In the genomic region with DNA sequence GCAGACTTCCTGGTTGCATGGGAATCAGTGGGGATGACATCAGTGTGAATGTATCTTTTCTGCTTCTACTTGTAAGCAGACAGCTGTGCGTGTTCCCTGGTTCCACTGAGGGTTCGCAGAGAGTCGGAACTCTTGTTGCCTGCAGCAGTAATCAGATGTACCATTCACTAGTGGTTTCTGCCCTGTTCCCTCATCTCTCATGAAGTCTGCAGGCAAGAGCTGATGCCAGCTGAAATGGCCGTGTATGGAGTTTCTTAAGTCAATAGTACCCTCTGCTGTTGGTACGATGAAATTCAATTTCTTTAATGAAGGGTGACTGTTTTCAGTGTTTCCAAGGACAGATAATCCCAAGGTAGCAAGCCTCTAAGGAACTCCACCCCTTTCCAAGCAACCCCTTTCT, we compare ENCODE assay signal across 9 mouse cellular contexts. TPM values are rescaled to one million over a fixed set of nuclear protein-coding genes. Genes with fewer than 3 reads are reported as not detected.
A peak's percentile ranks its signal among the peaks of the same experiment; 100 is the strongest.
DNase-seq lines count a peak whose midpoint lies in the region; ATAC-seq and TF ChIP-seq lines count a peak whose summit lies in the region.
"Had no signal": no experiment of that assay in that cellular context is flagged by ENCODE, and none has a peak within 500 bp of the region (broad histone marks: within the 10 kb centered on the region; RNA-seq: fewer than 3 reads in every experiment).

No protein-coding gene starts in this region.

- no peaks in the 10 kb centered on the region for H3K4me1 ChIP-seq in embryonic facial prominence, embryonic 11.5 days (ENCODE audit: control insufficient read depth, insufficient read depth, low read length)
- H3K4me1 ChIP-seq in embryonic facial prominence, embryonic 10.5 days = peaks cover 9% of the 10 kb centered on the region
- H3K4me1 ChIP-seq in heart, embryonic 12.5 days (replicated peaks) = peaks cover 4% of the 10 kb centered on the region; the same call in 1 of the 2 replicates

- H3K36me3 ChIP-seq in embryonic facial prominence, embryonic 11.5 days (replicated peaks; ENCODE audit: control insufficient read depth, insufficient read depth, low read depth, low read length) = no peaks in the 10 kb centered on the region
- no peaks in the 10 kb centered on the region for H3K36me3 ChIP-seq in embryonic facial prominence, embryonic 10.5 days (replicated peaks)
- no peaks in the 10 kb centered on the region for H3K36me3 ChIP-seq in heart, embryonic 12.5 days

- H3K9me3 ChIP-seq in embryonic facial prominence, embryonic 11.5 days (replicated peaks; ENCODE audit: control insufficient read depth, low read length) = no peaks in the 10 kb centered on the region
- H3K9me3 ChIP-seq in embryonic facial prominence, embryonic 10.5 days = peaks cover 11% of the 10 kb centered on the region; the same call in 1 of the 2 replicates
- peaks cover 7% of the 10 kb centered on the region for H3K9me3 ChIP-seq in heart, embryonic 12.5 days (replicated peaks)

- H3K9ac ChIP-seq in embryonic facial prominence, embryonic 11.5 days (replicated peaks; ENCODE audit: low read length) = no peak overlapping the region
- H3K9ac ChIP-seq in heart, embryonic 12.5 days = no peak overlapping the region

- H3K27me3 ChIP-seq in embryonic facial prominence, embryonic 11.5 days (ENCODE audit: control insufficient read depth, insufficient read depth, low read length) = no peaks in the 10 kb centered on the region
- no peaks in the 10 kb centered on the region for H3K27me3 ChIP-seq in embryonic facial prominence, embryonic 10.5 days (replicated peaks; ENCODE audit: low read depth, poor library complexity, severe bottlenecking)
- H3K27me3 ChIP-seq in heart, embryonic 12.5 days (replicated peaks) = no peaks in the 10 kb centered on the region

- H3K4me2 ChIP-seq in embryonic facial prominence, embryonic 11.5 days (ENCODE audit: low read depth, low read length) = no peak overlapping the region
- no peak overlapping the region for H3K4me2 ChIP-seq in heart, embryonic 12.5 days

- no peak overlapping the region for H3K4me3 ChIP-seq in embryonic facial prominence, embryonic 11.5 days (ENCODE audit: low read depth, low read length)
- no peak overlapping the region for H3K4me3 ChIP-seq in embryonic facial prominence, embryonic 10.5 days
- H3K4me3 ChIP-seq in heart, embryonic 12.5 days = no peak overlapping the region
- H3K4me3 ChIP-seq in left cerebral cortex, adult 2 months = no peak overlapping the region
- H3K4me3 ChIP-seq: erythroblast, embryonic 14.5 days had no signal

- WGBS in embryonic facial prominence, embryonic 11.5 days = 59% methylated on average over 5 of the region's 5 CpGs
- WGBS in embryonic facial prominence, embryonic 10.5 days = 64% methylated on average over 5 of the region's 5 CpGs
- 43% methylated on average over 5 of the region's 5 CpGs for WGBS in heart, embryonic 12.5 days

- TF ChIP-seq CTCF in left cerebral cortex, adult 2 months (IDR thresholded peaks at IDR 0.05) = peak; percentile 70

- H3K27ac ChIP-seq in embryonic facial prominence, embryonic 11.5 days (replicated peaks; ENCODE audit: low read depth, low read length) = no peak overlapping the region
- no peak overlapping the region for H3K27ac ChIP-seq in embryonic facial prominence, embryonic 10.5 days (replicated peaks)
- H3K27ac ChIP-seq in heart, embryonic 12.5 days (ENCODE audit: poor library complexity, severe bottlenecking) = no peak overlapping the region
- no peak overlapping the region for H3K27ac ChIP-seq in left cerebral cortex, adult 2 months

- peak; percentile 51 for DNase-seq in embryonic facial prominence, embryonic 11.5 days (ENCODE audit: low spot score)
- no peak for DNase-seq in embryonic facial prominence, embryonic 10.5 days (ENCODE audit: low spot score)
- peak; percentile 10 to 26 for DNase-seq in urinary bladder, postnatal 36 days (ENCODE audit: low spot score in 2 of 2)
- no peak for DNase-seq in urinary bladder, postnatal 25 days (ENCODE audit: low spot score)
- peak; percentile 26 to 38 for DNase-seq in left cerebral cortex, adult 2 months (ENCODE audit: extremely low spot score in 1 of 2, low spot score in 2 of 2)
- DNase-seq in right cerebral cortex, adult 18-20 months = peak; percentile 28

- intact Hi-C loops in left cerebral cortex, adult 2 months (cut with DNase I) = loop anchor here (1.0 to 5.0 kb wide), 3 partner anchors 161 to 746 kb away; no protein-coding TSS in a partner anchor

- ATAC-seq in embryonic facial prominence, embryonic 11.5 days (replicated peaks; ENCODE audit: insufficient number of reproducible peaks, low FRiP score, low TSS enrichment, low read depth) = no peak
- 0 out of 2 replicates have a peak, but pooled peaks have one; percentile 22 for ATAC-seq in heart, embryonic 12.5 days (ENCODE audit: insufficient number of reproducible peaks, low FRiP score)
- ATAC-seq in erythroid progenitor cell, adult 5-6 weeks (replicated peaks; ENCODE audit: low FRiP score, poor library complexity, severe bottlenecking) = no peak

RNA-seq across cellular contexts. Expression of gene Vangl1, which starts 38.4 kb away (rescaled TPM):
- 11.9 and 12.8 TPM in 2 replicates for polyA plus RNA-seq in embryonic facial prominence, embryonic 11.5 days (2014; fragmentation: Nextera tagmentation; extraction: Ambion mirVana)
- polyA plus RNA-seq in embryonic facial prominence, embryonic 10.5 days (2016; fragmentation: Nextera tagmentation; extraction: Ambion mirVana) = 12.9 and 13.3 TPM in 2 replicates
- polyA plus RNA-seq in heart, embryonic 12.5 days (2016; fragmentation: Nextera tagmentation; extraction: Ambion mirVana) = 31.0 and 31.8 TPM in 2 replicates
- total RNA-seq in left cerebral cortex, adult 2 months (2021) = 1 to 10 TPM; 4.4 to 6.7 TPM
- total RNA-seq in erythroid progenitor cell, adult 5-6 weeks (2015; ENCODE audit: low replicate concordance) = 31.0 and 61.6 TPM in 2 replicates
- total RNA-seq in erythroid progenitor cell, adult 5-6 weeks (2017; ENCODE audit: low replicate concordance) = 52.2 and 109 TPM in 2 replicates

Comparison
In these comparisons a context has a peak if more than half of its experiments do, and no peak if none do; other contexts are left out.
1. DNase-seq: peak in embryonic facial prominence, embryonic 11.5 days (single experiment), urinary bladder, postnatal 36 days (2 of 2), left cerebral cortex, adult 2 months (2 of 2) and right cerebral cortex, adult 18-20 months (single experiment); none in embryonic facial prominence, embryonic 10.5 days (single experiment) and urinary bladder, postnatal 25 days (single experiment).